Mouse (Mus musculus) neural tube, embryonic 12.5 days (tissue): Measurements from ENCODE around the gene Trappc13. TPM values are rescaled to one million over a fixed set of nuclear protein-coding genes. Genes with fewer than 3 reads are reported as not detected.

Source experiments
- ATAC-seq: fragments of 200-750 bp; cut with Nextera tagmentation; 2 replicates; pipeline ENCODE4 v1.8.0; 2017; ENCODE audit warnings: low read depth, mild to moderate bottlenecking, moderate TSS enrichment, moderate library complexity; ENCODE audit not compliant: low FRiP score
- H3K27ac ChIP-seq: fragments of 300-500 bp; sonication (generic); 2 replicates; pipeline ENCODE4 v1.5.1; 2016
- H3K27me3 ChIP-seq: fragments of 300-500 bp; sonication (generic); replicated peaks from 2 replicates; pipeline ENCODE4 v1.6.1; 2016; ENCODE audit warnings: mild to moderate bottlenecking
- H3K36me3 ChIP-seq: fragments of 300-500 bp; sonication (generic); 2 replicates; pipeline ENCODE4 v1.6.1; 2016; ENCODE audit warnings: mild to moderate bottlenecking
- H3K4me1 ChIP-seq: fragments of 300-500 bp; sonication (generic); 2 replicates; pipeline ENCODE4 v1.6.1; 2016
- H3K4me2 ChIP-seq: fragments of 300-500 bp; sonication (generic); replicated peaks from 2 replicates; pipeline ENCODE4 v1.6.1; 2016; ENCODE audit warnings: mild to moderate bottlenecking
- H3K4me3 ChIP-seq: fragments of 300-500 bp; sonication (generic); 2 replicates; pipeline ENCODE4 v1.5.1; 2016
- H3K9ac ChIP-seq: fragments of 300-500 bp; sonication (generic); 2 replicates; pipeline ENCODE4 v1.6.1; 2016; ENCODE audit warnings: mild to moderate bottlenecking
- H3K9me3 ChIP-seq: fragments of 300-500 bp; sonication (generic); 2 replicates; pipeline ENCODE4 v1.6.1; 2016; ENCODE audit warnings: mild to moderate bottlenecking
- WGBS: fragments of 180-500 bp; shearing (Covaris S2); methylation state at CpG from one replicate; pipeline ENCODE4 v1.1.7; 2016; 5-methylcytosine and 5-hydroxymethylcytosine counted together
- polyA plus RNA-seq: library from polyadenylated mRNA; unstranded; fragments of >200 nt; fragmentation: Nextera tagmentation; extraction: Ambion mirVana; gene quantifications from 2 replicates; pipeline ENCODE4 v1.2.1, GENCODE M21; 2016

The Trappc13 gene
- polyA plus RNA-seq, 1 experiment from 2014 or later = 77.3 TPM

DNA sequence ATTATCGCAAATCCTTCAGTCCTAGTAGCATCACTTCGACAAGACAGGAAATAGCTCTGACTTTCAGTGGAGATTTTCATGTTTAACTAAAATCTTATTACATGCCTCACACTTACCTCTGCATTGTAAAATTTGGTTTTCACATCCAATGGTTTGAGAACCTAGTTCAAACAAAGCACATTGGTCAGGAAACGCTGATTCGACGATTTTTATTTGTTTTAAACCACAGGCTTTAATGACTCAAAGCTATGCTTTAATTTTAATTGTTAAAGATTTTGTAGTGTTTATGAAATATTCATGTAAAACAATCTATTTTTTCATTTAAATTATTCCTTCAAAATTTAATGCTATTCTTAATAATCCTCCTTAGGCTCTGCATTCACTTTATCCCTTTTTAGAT is 24.1 kb downstream of the Trappc13 start:
- Histone ChIP-seq H3K27ac (no peak overlapping the region), H3K36me3 (peaks cover 39% of the 10 kb centered on the region), H3K4me3 (no peak overlapping the region), H3K4me2 (no peak overlapping the region), H3K9me3 (no peaks in the 10 kb centered on the region), H3K9ac (no peak overlapping the region), H3K4me1 (no peaks in the 10 kb centered on the region), H3K27me3 (no peaks in the 10 kb centered on the region)
- ATAC-seq = no peak
- WGBS = 97% methylated on average over 5 of the region's 5 CpGs

- Histone ChIP-seq H3K27ac (no peak overlapping the region), H3K27me3 (no peaks in the 10 kb centered on the region), H3K9ac (no peak overlapping the region), H3K4me1 (no peaks in the 10 kb centered on the region), H3K9me3 (no peaks in the 10 kb centered on the region), H3K4me3 (no peak overlapping the region), H3K4me2 (no peak overlapping the region), H3K36me3 (peaks cover 76% of the 10 kb centered on the region)
- no peak for ATAC-seq
- 95% methylated on average over 3 of the region's 3 CpGs for WGBS
Observed at GRCm38 (mm10) chr13:104145646-104146045, 32.6 kb downstream of the Trappc13 start.

GRCm38 (mm10) chr13:104144871-104145270 is 33.4 kb downstream of the Trappc13 start:
- no peak for ATAC-seq
- Histone ChIP-seq H3K9me3 (no peaks in the 10 kb centered on the region), H3K27ac (no peak overlapping the region), H3K9ac (no peak overlapping the region), H3K4me2 (no peak overlapping the region), H3K36me3 (peaks cover 82% of the 10 kb centered on the region), H3K27me3 (no peaks in the 10 kb centered on the region), H3K4me1 (no peaks in the 10 kb centered on the region), H3K4me3 (no peak overlapping the region)
- WGBS = 84% methylated on average over 9 of the region's 9 CpGs

- H3K27ac ChIP-seq = no peak overlapping the region
- ATAC-seq = peak; percentile 48; the same call in 1 of the 2 replicates
- H3K9ac ChIP-seq = no peak overlapping the region
- H3K4me2 ChIP-seq = no peak overlapping the region
- H3K4me3 ChIP-seq = no peak overlapping the region
- H3K9me3 ChIP-seq = no peaks in the 10 kb centered on the region
- 46% methylated on average over 13 of the region's 13 CpGs for WGBS
- H3K36me3 ChIP-seq = peaks cover 53% of the 10 kb centered on the region
- no peaks in the 10 kb centered on the region for H3K4me1 ChIP-seq
- no peaks in the 10 kb centered on the region for H3K27me3 ChIP-seq
Observed at GRCm38 (mm10) chr13:104139369-104140209, 38.7 kb downstream of the Trappc13 start.

GRCm38 (mm10) chr13:104134510-104135085 is 43.7 kb downstream of the Trappc13 start:
- WGBS = 71% methylated on average over 4 of the region's 4 CpGs
- no peak overlapping the region for H3K27ac ChIP-seq
- H3K36me3 ChIP-seq = peaks cover 31% of the 10 kb centered on the region
- H3K9ac ChIP-seq = no peak overlapping the region
- no peak for ATAC-seq
- no peaks in the 10 kb centered on the region for H3K9me3 ChIP-seq
- no peaks in the 10 kb centered on the region; the same call in 1 of the 2 replicates for H3K4me1 ChIP-seq
- H3K4me2 ChIP-seq = no peak overlapping the region
- no peaks in the 10 kb centered on the region for H3K27me3 ChIP-seq
- no peak overlapping the region for H3K4me3 ChIP-seq

- Histone ChIP-seq H3K4me2 (no peak overlapping the region), H3K36me3 (peaks cover 30% of the 10 kb centered on the region), H3K9me3 (no peaks in the 10 kb centered on the region), H3K4me1 (no peaks in the 10 kb centered on the region; the same call in 1 of the 2 replicates), H3K27ac (no peak overlapping the region), H3K4me3 (no peak overlapping the region), H3K27me3 (no peaks in the 10 kb centered on the region), H3K9ac (no peak overlapping the region)
- no peak for ATAC-seq
- 90% methylated on average over 2 of the region's 2 CpGs for WGBS
Observed at GRCm38 (mm10) chr13:104132561-104132960, 45.7 kb downstream of the Trappc13 start.

DNA sequence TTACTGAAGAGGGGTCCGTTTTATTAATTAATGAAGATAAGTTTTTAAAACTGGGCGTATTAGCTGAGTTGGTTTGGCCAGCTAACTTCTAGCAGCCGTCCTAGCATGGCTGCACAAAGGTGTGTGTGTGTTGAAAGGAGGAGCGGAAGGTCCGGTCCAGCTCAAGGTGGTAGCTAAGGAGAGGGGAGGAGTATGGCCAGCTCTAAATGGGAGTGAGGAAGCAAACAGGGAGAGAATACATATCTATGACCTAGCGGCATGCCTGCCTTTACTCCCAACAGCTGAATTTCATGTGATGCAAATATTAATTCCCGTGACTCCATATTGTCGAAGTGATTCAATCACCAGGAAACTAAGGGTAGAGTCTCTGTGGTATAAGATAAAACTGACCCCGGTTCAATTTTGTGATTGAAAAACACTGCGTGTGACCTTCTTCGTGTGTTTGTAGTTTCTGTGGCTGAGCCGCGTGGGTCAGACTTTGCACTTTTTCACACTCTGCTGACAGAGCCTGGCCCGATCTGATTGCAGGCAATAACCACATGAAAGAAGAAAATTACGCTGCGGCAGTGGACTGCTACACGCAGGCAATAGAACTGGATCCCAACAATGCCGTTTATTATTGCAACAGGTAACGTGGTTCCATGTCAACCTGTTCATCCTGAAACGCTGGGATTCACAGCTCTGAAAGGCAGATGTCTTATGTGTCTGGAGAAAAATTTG is 54.4 kb downstream of the Trappc13 start:
- Histone ChIP-seq H3K27ac (no peak overlapping the region), H3K9me3 (no peaks in the 10 kb centered on the region), H3K9ac (no peak overlapping the region), H3K27me3 (no peaks in the 10 kb centered on the region), H3K4me2 (no peak overlapping the region), H3K36me3 (peaks cover 18% of the 10 kb centered on the region), H3K4me3 (no peak overlapping the region), H3K4me1 (no peaks in the 10 kb centered on the region)
- ATAC-seq = no peak
- WGBS = 89% methylated on average over 20 of the region's 20 CpGs

DNA sequence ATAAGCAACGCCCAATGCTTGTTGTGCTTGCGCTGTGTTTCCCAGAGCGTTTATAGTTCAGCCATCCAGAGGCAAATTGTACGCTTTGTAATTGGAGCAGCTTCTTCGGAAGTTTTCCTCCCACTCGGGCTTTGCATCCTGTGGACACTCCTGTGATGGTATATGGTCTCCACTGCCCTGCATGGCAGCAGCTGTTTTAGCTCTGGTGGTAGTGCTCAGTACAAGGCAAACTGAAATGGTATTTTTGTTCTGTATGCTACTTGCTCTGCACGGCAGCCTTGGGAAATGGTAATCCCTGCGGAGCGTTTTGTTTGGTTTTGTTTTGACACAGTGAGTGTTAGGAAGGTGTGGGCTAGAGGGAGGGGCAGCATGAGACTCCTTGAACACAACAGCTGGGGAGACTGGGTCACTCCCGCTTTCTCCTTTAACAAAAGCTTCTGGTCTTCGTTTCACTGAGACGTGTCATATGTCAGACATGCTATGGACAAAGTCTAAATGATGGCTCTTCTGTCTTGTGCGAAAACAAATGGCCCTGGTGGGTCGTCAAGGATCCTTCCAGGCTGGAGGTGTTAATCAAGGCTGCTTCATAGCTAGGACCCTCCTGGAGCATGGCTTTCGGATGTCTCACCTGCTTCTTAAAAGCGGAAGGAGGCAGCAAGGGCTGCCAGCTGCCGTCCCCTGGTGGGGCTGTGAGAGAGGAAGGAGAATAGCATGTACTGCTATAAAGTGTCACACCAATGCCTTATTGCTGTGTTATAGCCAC is 56.0 kb downstream of the Trappc13 start:
- Histone ChIP-seq H3K36me3 (peaks cover 26% of the 10 kb centered on the region), H3K4me3 (no peak overlapping the region), H3K9ac (no peak overlapping the region), H3K27ac (no peak overlapping the region), H3K9me3 (no peaks in the 10 kb centered on the region), H3K4me1 (no peaks in the 10 kb centered on the region), H3K27me3 (no peaks in the 10 kb centered on the region), H3K4me2 (no peak overlapping the region)
- WGBS = 56% methylated on average over 17 of the region's 17 CpGs
- no peak for ATAC-seq

DNA sequence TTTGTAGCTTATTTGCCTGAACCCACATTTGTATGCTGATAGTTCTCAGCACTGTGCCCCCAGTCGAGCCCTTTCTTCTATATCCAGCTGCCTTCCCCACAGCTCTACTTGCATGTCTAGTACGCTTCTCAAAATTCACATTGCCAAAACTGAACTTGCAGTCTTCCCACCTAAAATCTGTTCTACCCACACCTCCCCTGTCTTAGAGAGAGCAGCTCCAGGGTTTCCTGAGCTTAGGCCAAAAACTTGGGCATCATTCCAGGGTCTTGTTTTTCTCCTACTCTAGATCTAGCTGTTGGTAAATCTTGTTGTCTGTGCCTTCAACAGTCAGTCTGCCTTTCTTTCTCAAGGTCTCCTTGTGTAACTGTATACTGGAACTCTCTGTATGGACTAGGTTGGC is 63.4 kb downstream of the Trappc13 start:
- H3K9ac ChIP-seq = no peak overlapping the region
- peaks cover 26% of the 10 kb centered on the region for H3K36me3 ChIP-seq
- no peak overlapping the region for H3K27ac ChIP-seq
- ATAC-seq = no peak
- no peak overlapping the region for H3K4me2 ChIP-seq
- H3K9me3 ChIP-seq = no peaks in the 10 kb centered on the region
- no peaks in the 10 kb centered on the region for H3K27me3 ChIP-seq
- WGBS = 96% methylated on average over 2 of the region's 2 CpGs
- no peaks in the 10 kb centered on the region for H3K4me1 ChIP-seq
- no peak overlapping the region for H3K4me3 ChIP-seq

DNA sequence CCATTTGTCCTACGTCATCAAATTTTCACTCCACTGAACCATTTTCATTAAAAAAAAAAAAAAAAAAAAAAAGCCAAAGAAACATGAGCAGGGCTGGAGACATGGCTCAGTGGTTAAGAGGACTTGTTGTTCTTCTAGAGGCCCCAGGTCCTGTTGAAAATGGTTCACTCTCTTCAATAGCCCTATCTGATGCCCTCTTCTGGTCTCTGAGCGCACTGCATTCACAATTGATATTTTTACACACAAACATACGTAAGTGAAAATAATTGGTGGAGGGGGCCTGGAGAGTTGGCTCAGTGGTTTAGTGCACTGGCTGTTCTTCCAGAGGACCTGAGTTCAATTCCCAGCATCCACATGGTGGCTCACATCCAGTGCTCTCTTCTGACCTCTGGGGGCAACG is 64.5 kb downstream of the Trappc13 start:
- Histone ChIP-seq H3K4me3 (no peak overlapping the region), H3K36me3 (peaks cover 20% of the 10 kb centered on the region; the same call in 1 of the 2 replicates), H3K4me1 (peaks cover 4% of the 10 kb centered on the region; the same call in 1 of the 2 replicates), H3K9ac (no peak overlapping the region), H3K27ac (no peak overlapping the region), H3K9me3 (no peaks in the 10 kb centered on the region), H3K4me2 (no peak overlapping the region), H3K27me3 (no peaks in the 10 kb centered on the region)
- no peak for ATAC-seq
- 95% methylated on average over 4 of the region's 4 CpGs for WGBS

GRCm38 (mm10) chr13:104112266-104112900 is 65.9 kb downstream of the Trappc13 start:
- no peak overlapping the region for H3K9ac ChIP-seq
- no peaks in the 10 kb centered on the region for H3K27me3 ChIP-seq
- peaks cover 14% of the 10 kb centered on the region; the same call in 1 of the 2 replicates for H3K36me3 ChIP-seq
- 70% methylated on average over 12 of the region's 12 CpGs for WGBS
- ATAC-seq = no peak
- H3K9me3 ChIP-seq = no peaks in the 10 kb centered on the region
- H3K4me2 ChIP-seq = no peak overlapping the region
- peaks cover 8% of the 10 kb centered on the region; the same call in 1 of the 2 replicates for H3K4me1 ChIP-seq
- no peak overlapping the region for H3K27ac ChIP-seq
- H3K4me3 ChIP-seq = no peak overlapping the region
